Mouse (Mus musculus) layer of hippocampus, postnatal 14 days (tissue): ENCODE data around the gene Slc1a2. TPM values are rescaled to one million over a fixed set of nuclear protein-coding genes. Genes with fewer than 3 reads are reported as not detected.
A peak's percentile ranks its signal among the peaks of the same experiment; 100 is the strongest.

Experiments used
- DNase-seq, 2 experiments: peaks; one replicate each; pipeline ENCODE4 v3.0.0; 2021 to 2022; ENCODE audit warnings: low spot score in 2 of 2, mixed read lengths in 1 of 2
- total RNA-seq, 2 experiments: library from RNA; stranded (reverse); gene quantifications; 2 replicates each; pipeline ENCODE4 v1.2.3; 2021

The Slc1a2 gene
- total RNA-seq, 2 experiments from 2014 or later: 2,253 to 2,477 TPM

DNA sequence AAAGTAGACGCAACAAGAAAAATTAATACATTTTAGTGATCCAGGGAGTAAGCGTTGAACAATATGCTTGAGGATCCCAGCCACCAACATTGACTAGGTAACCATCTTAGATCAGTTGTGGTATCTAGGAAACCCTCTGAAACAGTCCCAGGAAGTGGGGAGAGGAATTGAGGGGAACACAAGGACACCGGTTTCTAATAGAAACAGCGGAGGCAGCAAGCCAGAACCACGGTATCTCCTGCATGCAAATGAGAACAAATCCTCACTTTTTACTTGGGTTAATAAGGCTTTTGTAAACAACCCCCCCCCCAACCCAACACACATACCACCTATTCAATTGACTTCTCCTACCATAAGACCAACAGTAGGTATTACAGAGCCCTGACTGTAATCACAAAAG is 101.0 kb downstream of the Slc1a2 start:
- peak in 1 of 2 experiments; percentile 57 for DNase-seq

- no peak for DNase-seq
Measured at GRCm38 (mm10) chr2:102760284-102761072, 102.0 kb downstream of the Slc1a2 start.

DNA sequence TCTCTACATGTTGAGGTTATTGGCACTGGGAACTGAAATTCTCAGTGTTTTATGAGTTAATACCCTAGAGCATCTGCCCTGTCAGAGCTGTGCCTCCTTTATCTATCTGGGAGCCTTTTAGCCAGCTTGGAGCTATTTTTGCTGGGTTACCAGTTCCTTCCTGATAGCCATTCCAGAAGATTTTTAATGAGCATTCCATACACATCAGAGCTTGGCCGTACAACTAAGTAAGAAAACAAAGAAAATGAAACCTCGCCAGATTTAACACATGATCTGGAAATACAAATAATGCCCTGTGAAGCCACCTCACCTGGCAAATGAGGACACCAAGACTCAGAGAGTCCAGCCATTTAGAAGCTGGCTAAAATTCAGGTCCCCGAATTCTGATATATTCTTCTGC is 104.7 kb downstream of the Slc1a2 start:
- no peak for DNase-seq

DNA sequence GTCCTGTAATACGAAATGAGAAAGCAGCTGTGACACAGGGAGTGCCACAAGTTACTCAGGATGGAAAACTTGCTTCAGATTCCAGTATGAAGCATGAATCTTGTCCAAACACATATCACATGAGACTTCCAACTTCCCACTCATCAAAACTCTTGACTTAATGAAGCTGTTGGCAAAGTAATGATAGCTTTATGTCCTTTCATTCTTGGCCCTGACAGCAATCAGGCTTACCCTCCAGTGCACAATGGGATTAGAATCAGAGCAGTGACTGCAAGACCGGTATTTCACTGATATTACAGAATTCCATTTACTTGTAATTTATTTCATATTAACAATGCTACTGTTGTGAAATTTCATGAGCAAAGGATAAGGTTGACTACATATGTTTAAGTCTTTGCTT is 105.5 kb downstream of the Slc1a2 start:
- no peak for DNase-seq

- no peak for DNase-seq
Measured at GRCm38 (mm10) chr2:102764602-102765374, 106.3 kb downstream of the Slc1a2 start.

DNA sequence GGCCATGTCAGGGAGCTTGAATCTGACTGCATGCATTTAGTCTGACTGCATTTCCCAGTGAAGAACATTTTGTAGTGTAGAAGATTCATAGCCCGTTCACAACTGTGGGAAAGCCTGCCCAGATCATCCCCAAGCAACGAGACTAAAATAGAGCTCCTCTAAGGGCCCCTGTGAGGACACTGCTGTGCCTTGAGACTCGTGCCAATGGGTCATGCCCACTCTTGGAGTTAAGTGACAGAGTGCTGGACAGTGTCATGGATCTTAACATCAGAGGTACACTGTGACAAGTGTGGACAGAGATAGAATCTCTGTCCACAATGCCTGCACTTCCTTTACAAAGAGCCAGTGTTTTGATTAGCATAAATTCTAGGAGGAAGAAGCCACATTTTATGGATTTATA is 109.8 kb downstream of the Slc1a2 start:
- DNase-seq: no peak

DNA sequence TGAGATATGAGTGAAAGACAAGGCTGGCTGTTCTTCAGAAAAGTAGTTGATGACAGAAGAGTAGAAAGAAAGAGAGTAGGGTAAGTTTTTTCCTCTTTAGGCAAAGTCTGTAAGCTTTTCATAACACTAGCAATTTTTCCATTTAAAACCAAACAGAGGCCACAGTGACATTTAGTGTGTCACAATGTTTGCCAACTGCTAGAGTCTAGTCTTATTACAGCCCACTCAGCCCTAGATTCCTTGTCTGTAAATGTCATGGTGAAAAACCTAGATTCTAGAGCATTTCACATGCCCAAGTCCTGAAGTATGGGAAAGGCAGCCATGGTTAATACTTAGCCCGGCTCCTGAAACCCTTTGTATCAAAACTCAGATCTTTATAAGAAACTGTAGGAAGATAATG is 112.8 kb downstream of the Slc1a2 start:
- no peak for DNase-seq

- DNase-seq: no peak
Measured at GRCm38 (mm10) chr2:102772276-102772675, 113.8 kb downstream of the Slc1a2 start.

DNA sequence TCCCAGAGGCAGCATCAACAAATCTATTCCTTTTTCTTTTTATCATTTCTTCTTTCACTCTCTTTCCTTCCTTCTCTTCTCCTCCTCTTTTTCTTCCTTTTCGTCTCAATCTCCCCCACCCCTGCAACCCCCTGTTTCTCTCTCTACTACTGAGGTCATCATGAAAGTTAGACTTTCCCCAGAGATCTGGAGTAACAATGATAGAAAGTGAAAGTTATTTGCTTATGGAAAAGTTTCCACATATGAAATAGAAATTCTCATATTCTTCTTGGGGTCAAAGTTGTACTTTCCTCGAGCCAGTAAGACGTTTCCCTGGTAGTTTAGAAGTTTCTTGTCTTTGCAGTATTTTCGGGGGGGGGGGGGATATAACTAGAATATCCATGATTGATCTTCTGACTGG is 116.2 kb downstream of the Slc1a2 start:
- DNase-seq: no peak

- DNase-seq: no peak
Measured at GRCm38 (mm10) chr2:102775561-102775960, 117.1 kb downstream of the Slc1a2 start.

GRCm38 (mm10) chr2:102778208-102778607 is 119.7 kb downstream of the Slc1a2 start:
- DNase-seq: no peak

GRCm38 (mm10) chr2:102782751-102783150 is 124.3 kb downstream of the Slc1a2 start:
- DNase-seq: no peak

- DNase-seq: no peak
Measured at GRCm38 (mm10) chr2:102785696-102786095, 127.2 kb downstream of the Slc1a2 start.

GRCm38 (mm10) chr2:102791641-102792040 is 133.2 kb downstream of the Slc1a2 start:
- DNase-seq: no peak

DNA sequence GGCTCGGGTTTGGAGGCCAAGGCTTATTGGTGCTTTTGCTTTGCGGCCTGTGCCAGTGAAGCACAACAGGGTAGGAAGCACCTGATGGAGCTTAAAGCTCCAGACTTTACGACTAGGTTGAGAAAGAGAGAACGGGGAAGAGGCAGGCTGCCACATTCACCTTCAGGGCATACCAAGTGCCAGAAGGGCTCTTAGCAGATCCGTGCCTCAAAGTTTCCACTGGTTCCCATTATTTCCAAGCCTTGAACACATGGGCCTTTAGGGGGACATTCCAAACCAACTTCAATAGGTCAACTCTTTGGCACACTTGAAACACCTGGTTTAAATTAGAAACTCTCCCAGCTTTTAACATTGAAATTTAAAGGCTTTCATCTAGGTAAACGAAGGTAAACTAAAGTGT is 134.3 kb downstream of the Slc1a2 start:
- no peak for DNase-seq

- no peak for DNase-seq
Measured at GRCm38 (mm10) chr2:102795034-102795433, 136.6 kb downstream of the Slc1a2 start.

GRCm38 (mm10) chr2:102798149-102798548 is 139.7 kb downstream of the Slc1a2 start:
- no peak for DNase-seq

- DNase-seq: no peak
Measured at GRCm38 (mm10) chr2:102801899-102802298, 143.4 kb downstream of the Slc1a2 start.

GRCm38 (mm10) chr2:102804109-102804508 is 145.7 kb downstream of the Slc1a2 start:
- DNase-seq: peak in 1 of 2 experiments; percentile 58

GRCm38 (mm10) chr2:102805283-102805682 is 146.8 kb downstream of the Slc1a2 start:
- DNase-seq: no peak

- no peak for DNase-seq
Measured at GRCm38 (mm10) chr2:102805761-102806496, 147.5 kb downstream of the Slc1a2 start.

DNA sequence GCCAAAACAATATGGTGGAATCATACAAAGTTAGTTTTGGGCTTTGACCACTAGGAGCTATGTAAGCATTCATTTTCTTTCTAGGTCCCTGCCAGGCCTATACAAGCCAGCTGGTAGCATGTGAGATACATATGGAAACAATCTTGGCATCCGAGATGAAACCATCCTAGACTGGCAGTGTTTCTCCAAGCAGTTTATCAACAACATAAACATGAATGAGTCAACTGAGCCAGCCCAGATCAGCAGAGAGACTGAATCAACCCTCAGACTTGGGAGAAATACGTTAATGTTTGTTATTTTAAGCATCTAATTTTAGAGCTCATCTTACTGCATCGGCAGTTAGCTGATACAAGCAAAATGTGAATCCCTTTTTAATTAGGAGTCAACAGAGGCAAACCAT is 149.2 kb downstream of the Slc1a2 start:
- no peak for DNase-seq
